Mouse (Mus musculus) erythroblast, adult 5-6 weeks (primary cell): ENCODE data around the gene Lrrc8c. TPM values are rescaled to one million over a fixed set of nuclear protein-coding genes. Genes with fewer than 3 reads are reported as not detected.

ENCODE experiments used
- ATAC-seq: replicated peaks from 2 replicates; pipeline ENCODE4 v1.8.0; 2016; ENCODE audit warnings: moderate number of reproducible peaks, mild to moderate bottlenecking, moderate TSS enrichment, inconsistent platforms; ENCODE audit not compliant: poor library complexity, low FRiP score, severe bottlenecking
- total RNA-seq, 2 experiments: library from RNA; stranded (forward) in 1 of 2; stranded (reverse) in 1 of 2; fragments of 150-400 nt in 1 of 2; fragments of 200-764, 138-1000 nt in 1 of 2; gene quantifications; 2 replicates each; pipeline versions ENCODE4 v1.2.3 to v1.2.4; 2015 to 2017; ENCODE audit warnings: low replicate concordance in 2 of 2

Gene Lrrc8c
- total RNA-seq, 2 experiments from 2014 or later = 9.4 to 24.6 TPM

DNA sequence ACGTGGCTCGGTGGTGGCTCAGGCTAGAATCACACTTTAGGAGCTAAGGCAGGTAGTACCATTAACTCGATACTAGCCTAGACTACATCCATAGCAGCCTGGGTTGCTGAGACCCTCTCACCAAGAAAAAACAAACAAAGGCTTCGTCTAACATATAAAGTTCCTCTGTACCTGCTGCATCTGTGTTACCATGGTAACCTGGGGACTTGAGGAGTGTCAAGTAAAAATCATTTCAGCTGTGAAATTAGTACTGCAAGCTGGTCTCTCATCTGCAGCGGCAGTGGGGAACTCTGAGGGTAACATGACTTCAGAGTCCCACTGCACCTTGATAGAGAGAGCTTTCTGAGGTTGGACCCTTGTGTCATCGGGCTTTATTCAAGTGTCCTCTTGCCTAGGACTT lies 68.3 kb downstream of the Lrrc8c start:
- no peak for ATAC-seq

DNA sequence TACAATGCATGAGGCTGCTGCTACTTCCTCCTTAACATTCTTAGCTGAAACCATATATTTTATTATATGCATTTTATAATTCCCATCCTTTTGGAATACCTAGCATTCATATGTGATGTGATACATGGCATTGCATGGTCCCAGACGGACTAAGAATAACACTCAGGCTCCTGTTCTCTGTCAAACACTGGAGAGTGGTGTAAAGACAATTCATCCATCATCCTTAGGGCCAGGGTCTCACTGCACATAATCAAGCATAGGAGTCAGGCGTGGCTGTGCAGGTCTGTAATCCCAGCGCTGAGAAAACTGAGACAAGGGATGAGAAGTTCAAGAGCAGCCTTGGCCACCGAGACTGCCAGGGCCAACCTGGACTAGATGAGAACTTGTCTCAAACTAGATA lies 69.5 kb downstream of the Lrrc8c start:
- no peak for ATAC-seq

DNA sequence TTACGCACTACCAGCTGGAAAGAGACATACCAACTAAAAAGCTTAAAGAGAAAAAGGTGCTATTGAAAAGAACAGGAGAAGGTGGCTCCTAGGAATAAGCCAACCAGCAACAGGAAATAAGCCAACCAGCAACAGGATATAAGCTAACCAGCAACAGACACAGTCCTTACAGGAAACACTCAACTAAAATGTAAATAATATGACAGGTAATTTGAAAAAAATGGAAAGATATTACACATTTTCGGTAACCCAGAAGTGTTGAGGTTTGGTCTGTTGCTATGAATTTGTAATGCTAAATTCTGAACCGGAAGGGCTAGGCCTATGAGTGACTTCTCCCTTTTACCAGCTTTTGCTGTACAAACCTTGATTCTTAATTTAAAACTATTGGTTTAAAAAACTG lies 69.9 kb downstream of the Lrrc8c start:
- ATAC-seq = no peak

DNA sequence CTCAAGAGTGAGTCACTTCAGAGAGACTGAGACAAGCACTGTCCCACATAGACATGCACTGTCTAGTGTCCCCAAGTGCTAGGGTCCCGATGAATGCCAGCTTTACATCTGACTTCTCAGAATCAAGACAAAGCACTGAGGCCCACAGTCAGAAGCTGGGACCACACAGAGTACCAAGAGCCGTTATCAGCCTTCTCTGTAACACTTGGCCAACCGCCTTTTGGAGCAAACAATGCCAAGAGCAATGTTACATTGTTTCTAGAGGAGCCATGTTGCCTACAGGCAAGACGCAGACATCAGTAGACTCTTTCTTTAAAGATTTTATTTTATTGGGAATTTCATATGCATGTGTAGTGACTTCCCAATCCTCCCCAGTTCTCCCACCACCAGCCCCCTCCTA lies 73.2 kb downstream of the Lrrc8c start:
- ATAC-seq = no peak

DNA sequence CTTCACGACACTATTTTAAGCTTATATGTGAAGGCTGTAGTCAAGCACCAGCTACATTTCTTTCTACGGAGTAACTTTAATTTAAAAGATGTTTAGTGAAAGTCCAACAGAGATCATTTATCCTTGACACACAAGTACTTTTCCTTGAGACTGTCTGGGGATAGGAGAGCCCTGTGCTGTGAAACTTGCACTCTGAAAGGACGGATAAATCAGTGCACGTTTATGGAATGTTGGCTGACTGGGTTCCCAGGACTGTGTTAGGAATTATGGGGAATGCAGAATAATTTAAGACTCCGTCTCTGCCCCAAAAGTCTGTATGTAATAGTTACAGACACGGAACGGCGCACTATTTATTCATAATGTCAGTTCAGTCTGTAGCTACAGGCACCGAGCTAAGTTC lies 74.4 kb downstream of the Lrrc8c start:
- ATAC-seq = no peak

DNA sequence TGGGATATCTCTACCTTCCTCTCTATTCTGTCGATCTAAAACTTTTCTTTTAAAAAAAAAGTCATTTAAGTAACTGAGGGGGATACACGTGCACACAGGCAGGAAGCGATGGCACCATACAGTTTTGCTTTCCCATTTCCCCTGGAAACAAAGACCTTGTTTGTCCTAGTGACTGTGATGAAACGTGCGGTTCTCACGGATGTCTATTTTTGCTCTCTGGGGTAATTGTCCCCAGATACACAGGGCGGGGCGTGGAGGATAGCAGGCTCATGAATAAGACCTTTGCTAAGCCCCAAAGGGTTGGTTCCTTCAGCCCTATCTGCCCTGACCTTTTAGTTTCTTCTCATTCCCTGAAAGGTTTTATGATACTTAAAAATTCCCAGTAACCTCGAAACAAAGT lies 79.7 kb downstream of the Lrrc8c start:
- no peak for ATAC-seq

DNA sequence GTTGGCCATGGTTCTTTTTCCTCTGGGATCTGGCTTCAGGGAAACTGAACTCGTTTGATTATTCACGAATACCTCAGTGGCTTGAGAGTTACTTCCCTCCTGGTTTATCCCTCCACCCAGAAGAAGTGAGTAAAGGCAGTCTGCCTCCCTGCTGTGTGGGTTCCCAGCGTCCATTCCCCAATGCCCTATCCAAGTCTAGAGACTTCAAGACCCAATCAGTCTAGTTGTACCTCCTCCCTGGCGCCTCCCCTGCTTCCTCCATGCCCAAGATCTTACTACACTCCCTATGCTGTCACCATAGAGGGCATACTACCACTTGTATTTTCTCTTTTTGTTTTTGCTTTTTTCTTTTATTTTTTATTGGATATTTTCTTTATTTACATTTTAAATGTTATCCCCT lies 80.1 kb downstream of the Lrrc8c start:
- no peak for ATAC-seq

DNA sequence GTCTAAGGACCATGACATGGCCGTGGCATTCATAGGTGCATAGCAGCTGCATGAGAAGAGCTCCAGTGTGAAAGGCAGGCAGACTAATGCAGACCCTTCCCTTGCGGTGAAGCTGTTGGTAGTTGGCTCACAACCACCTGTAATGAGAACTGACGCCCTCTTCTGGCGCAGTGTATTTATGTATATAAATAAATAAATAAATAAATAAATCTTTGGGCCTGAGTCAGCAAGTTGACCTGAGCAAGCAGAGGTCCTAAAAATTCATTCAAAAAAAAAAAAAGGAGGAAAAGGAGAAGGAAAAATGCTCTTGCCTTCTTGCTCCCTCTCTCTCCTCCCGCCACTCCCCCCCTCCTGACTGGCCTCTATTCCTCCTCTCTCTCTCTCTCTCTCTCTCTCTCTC lies 81.8 kb downstream of the Lrrc8c start:
- ATAC-seq = no peak

DNA sequence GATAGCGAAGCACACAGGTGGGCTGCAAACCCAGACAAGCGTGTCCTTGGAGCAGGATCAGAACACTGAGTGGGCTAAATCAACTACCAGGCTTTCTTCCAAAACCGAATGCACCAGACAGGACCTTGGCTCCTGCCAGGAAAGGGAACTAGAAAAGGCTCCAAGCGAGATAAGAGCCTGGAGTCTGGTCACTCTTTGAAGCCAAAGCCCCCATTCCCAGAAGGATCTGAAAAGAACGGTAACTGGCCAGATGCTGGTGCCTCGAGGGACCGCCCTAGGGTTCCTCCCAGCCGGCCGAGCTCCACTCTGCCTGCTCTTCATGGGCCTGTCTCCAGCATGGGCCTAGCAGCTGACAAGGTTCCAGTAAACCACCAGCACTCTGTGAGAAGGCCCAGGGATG lies 83.4 kb downstream of the Lrrc8c start:
- ATAC-seq = no peak

DNA sequence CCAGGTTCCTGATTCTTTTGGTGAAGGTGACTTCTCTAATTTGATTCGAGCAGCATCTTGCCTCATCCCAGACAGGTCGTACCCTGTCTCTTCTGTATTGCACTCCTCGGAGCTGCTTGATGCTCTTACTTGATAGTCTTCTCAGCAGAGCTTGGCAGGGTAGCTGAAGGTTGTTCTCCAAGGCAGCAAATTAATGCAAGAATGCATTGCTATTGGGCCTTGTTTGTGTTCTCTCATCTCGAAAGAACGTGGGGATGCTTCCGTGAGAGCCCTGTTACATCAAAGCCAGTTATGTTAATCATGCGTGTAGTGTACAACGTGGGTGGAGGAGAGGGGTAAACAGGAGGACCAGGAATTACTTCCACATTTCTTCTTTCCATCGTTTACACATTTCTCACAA lies 86.5 kb downstream of the Lrrc8c start:
- ATAC-seq = no peak

DNA sequence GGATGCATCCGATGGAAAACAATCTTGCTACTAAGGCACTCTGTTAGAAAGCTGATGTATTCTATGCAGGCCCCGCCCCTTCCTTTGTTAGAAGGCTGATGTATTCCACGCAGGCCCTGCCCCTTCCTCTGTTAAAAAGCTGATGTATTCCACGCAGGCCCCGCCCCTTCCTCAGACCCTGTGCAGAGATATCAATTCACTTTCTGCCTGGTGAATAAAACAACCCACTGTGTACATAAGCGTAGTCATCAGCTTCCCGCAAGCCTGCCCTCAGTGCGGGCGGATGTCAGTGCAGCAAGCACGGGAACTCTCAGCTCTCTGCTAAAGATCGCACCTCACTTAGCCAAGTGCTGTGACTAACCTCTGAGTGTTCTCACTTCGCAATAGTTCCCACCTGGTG lies 90.5 kb downstream of the Lrrc8c start:
- ATAC-seq = no peak

DNA sequence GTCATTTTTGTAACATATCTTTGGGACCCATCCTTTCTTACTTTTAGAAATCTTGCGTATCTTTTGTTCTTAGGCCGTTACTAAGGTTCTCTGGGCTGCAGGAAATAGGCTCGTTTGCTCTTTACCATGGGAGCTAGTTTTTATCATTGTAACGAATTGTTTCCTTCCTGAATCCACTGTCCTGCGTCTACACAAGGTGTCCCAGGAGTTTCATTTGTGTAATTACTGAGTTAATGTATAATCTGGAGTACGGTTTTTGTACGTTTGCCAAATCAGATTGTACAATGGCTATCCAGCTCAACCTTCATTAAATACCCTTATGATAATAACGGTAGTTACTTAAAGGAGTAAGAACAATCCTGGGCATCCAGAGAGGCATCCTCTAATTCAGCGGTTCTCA lies 93.8 kb downstream of the Lrrc8c start:
- no peak for ATAC-seq

DNA sequence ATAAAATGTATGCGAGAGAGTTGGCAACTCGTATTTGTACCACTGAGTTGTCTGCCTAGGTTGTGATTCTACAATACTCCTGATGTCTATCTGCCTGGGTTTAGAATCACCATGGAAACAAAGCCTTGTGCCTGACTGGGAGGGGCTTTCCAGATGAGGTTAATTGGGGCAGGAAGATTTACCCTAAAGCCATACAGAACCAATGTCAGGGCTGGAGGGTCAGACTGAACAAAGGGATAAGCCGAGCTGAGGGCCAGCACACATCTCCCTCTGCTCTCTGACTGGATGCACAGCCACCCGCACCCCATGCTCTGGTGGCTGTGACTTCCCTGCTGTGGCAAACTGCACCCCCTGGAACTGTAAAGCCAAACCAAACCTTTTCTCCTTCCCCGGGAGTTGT lies 94.8 kb downstream of the Lrrc8c start:
- no peak for ATAC-seq

DNA sequence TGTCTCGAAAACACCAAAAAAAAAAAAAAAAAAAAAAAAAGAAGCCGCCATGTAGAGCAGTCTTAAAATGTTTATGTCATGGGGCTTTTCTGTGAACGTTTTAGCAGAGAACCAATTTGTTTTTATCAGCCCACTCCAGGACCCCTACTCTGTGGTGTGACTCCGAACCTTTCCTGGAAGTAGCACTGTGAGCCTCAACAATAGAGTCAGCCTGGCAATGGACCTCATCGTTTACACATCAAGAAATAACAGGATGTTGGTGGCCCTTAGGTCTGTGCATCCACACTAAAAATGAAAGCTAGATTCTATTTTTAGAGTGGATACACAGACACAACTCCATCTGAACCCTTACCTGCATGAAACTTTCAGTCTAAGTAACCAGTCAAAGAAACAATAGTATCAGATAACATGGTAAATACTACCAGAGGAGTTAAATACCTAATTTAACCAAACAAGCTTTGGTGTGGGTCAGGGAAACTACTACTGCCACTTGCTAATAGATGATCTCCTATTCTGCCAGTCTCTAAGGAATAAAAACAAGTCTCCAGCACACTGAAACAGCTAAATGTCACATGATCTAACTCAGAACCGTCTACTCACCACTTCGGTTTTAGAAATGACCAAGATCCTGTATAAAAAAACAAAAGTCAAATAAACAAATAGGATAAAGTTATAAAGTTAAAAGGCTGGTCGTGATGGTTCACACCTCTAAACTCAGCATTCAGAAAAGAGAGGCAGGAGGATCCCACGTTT lies 95.7 kb downstream of the Lrrc8c start:
- ATAC-seq = no peak

DNA sequence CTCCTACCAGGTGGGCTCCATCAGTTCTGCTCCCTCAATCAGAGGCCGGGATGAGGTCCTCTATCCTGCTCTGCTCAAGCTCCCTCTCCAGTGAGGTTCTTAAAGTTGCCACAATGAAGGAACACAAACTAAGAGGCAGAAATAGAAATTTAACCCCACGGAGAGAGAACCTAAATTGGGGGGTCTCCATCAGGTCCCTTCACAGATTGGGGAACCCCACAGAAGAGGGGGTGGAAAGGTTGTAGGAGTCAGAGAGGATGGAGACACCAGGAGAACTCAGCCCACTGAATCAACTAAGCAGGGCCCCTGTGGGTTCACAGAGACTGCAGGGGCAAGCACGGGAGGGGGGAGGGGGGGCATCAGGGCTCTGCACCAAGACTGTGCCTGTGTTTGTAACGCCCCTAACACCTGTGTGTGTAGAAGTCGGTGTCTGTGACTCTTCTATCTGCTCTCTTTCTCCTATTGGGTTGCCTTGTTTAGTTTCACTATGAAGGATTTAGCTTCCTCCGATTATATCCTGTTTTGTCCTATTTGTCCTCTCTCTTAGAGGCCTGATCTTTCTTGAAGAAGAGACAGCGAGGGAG lies 96.8 kb downstream of the Lrrc8c start:
- no peak for ATAC-seq

DNA sequence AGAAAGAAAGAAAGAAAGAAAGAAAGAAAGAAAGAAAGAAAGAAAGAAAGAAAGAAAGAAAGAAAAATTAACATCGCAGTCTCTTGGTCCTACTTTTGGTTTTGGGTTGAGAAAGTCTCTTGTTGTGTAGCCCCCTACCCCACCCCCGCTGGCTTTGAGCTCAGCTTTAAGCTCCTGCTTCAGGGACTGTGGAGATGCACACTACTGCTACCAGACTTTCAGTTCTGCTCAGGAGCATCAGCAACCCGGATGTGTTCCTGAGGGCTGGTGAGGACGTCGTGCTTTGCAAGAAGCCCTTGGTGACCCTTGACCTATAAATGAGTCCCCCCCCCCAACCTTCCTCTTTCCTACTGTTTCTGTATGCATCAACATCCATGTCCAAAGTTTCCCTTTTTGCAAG lies 97.3 kb downstream of the Lrrc8c start:
- no peak for ATAC-seq

DNA sequence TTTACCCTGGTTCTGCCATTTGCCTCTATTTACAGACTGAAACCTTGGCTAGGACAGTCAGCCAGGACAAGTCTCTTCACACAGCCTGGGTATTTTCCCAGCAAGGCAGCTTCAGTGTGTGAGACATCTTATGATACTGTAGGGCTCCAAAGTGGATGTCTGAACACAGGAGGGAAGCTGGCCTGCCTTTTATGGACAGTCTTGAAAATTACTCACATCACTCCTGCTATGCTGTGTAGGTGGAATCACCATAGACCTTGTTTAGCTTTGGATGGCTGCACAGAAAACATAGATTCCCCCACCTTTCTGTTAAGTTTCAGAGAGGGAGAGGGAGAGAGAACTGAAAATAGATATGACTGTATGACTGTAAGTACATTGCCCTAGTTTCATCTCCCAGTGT lies 99.3 kb downstream of the Lrrc8c start:
- no peak for ATAC-seq

DNA sequence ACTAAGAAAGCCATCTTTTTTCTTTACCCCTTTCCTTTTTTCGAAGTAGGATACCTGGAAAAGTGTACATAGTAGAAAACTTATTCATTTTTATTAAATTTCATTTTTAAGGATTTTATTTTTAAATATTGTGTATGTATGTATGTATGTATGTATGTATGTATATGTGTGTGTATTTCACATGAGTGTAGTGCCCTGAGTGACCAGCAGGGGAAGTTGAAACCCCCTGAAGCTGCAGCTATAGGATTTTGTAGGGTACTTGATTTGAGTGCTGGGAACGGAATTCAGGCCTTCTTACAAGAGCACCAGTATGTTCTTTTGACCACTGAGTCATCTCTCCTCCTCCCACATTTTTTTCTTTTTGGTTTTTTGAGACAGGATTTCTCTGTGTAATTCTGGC lies 100.5 kb downstream of the Lrrc8c start:
- no peak for ATAC-seq

DNA sequence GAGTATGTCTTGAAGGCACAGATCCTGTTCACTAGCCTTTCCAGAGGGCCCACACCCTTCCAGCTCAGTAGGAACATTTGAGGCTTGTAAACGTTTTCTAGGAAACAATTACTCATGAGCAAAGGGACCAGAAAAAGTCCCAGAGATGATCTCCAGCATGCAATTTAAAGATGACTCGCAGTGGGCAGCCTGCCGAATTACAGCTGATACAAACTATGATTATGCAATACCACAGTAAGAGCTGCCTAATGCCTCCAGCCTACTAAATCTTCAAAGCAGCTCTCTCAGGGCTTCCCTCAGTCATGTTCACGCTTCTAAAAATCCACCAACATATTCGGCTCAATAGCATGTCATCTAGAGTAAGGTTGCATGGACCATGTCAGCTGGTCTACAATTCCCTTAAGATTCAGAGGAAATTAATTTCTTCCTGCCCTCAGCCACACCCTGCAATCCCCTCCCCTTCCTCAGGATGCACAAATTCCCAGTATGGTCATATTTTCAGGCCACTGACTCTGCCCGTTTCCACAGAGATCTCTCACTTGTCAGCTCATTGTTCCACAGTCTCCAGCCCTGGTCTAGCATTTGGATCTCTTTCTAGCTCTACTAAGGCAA lies 101.4 kb downstream of the Lrrc8c start:
- no peak for ATAC-seq

DNA sequence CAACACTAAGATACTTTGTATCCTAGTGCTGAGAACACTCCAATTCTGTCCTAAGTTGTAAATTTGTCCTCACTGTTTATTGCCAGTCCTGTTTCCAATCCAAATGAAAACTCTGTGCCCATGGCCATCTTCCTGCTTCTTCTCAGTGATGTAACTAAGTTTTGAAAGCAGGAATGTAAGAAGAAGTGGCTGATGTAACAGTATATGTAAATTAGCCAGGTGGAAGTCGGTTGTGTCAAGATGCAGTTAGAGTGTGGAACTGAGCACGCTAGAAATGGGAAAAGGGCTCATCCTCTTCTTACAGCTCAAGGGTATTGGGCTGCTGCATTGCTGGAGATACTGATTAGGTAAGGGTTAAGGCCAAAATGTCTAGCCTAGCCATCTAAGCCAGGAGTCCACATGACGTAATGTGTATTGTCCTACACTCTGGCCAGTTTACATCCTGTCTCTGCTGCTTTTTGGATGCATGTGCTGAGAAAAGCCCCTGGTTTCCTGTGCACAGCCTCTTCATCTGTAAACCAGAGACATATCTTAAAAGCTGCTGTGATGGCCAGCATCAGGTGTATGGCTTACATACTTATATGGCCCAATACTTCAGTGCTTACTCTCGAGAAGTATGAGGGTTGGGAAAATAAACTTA lies 104.0 kb downstream of the Lrrc8c start:
- ATAC-seq = no peak

DNA sequence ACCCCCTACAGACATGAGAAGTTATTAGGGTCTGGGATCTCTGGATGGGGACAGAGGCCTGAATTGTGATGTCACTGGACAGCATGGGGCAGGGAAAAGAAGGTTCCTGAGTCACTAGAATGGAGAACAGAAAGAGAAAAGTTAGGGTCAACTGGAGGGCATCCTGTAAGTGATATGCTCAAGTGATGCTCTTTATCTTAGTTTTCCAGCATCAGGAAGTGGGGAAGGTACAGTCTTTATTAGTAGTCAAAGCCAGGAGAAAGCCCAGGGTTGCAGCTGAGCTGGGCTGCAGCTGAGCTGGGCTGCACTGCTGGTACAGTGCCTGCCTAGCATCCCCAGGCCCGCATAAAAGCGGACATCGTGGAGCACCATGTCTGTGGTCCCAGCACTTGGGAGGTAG lies 105.1 kb downstream of the Lrrc8c start:
- ATAC-seq = no peak
